Mouse (Mus musculus): Measurements from ENCODE around the gene Kcne1. TPM values are rescaled to one million over a fixed set of nuclear protein-coding genes. Genes with fewer than 3 reads are reported as not detected.

The Kcne1 gene
- total RNA-seq, 1 experiment from 2014 or later, result not detected

DNA sequence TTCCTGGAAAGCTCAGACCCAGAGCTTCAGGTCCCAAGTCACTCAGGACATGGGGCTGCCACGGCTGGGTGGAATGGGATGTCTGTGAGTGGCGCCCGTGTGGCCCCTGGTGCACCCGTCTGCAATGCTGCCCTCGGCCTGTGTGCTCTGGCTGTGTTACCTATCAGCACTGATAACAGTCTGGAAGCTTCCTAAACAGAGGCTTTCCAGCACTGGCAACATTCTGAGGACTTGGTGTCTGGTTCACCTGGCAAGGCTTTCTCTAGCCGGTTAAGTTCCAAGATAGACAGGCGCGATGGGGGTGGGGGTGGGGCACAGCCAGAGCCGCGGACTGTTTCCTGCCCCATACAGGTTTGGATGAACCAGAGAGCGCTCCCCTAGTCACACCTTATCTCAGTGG is 3.3 kb downstream of the Kcne1 start:
- no peak for DNase-seq

- no peak for DNase-seq
Measured at GRCm38 (mm10) chr16:92355366-92355765, 3.9 kb downstream of the Kcne1 start.

DNA sequence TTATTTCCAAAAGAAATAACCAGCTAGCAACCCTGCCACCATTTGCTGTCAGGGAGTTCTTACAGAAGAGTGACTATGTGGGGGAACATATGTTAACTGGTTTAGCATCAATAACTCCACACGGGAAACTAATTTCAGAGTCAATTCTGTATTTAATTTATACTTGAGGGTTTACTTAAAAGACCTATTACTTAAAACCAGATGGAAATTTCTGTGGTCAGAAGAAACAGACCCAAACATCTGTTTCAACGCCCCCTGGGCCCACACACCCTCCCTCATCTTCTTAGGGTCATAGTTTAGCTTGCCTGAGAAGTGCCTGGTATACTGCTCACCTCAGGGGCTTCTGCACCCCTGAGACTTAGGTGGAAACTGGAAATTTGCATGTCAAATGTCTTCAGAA is 5.4 kb downstream of the Kcne1 start:
- DNase-seq, result no peak

GRCm38 (mm10) chr16:92353295-92353694 is 6.0 kb downstream of the Kcne1 start:
- no peak for DNase-seq

GRCm38 (mm10) chr16:92348941-92349340 is 10.3 kb downstream of the Kcne1 start:
- DNase-seq, result peak; percentile 93

GRCm38 (mm10) chr16:92346297-92346916 is 12.9 kb downstream of the Kcne1 start:
- DNase-seq, result peak; percentile 56

DNA sequence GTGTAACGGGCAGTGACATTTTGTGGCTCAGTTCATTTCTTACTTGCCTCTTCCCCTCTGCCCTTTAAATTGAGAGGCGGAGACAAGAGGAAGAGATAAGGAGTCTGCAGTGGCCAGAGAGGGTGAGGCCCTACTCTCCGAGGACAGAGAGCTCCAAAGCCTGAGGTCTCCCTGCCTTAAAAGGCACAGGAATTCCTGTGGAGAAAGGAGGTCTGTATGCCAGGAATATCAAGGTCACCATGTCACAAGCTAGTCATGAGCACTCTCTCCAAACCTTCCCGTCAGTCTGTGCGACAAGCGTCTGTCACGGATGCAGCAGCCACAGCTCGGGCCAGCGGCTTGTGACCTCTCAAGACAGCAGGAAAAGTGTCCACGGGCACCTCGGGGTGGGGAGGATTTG is 14.1 kb downstream of the Kcne1 start:
- peak; percentile 69 for DNase-seq

DNA sequence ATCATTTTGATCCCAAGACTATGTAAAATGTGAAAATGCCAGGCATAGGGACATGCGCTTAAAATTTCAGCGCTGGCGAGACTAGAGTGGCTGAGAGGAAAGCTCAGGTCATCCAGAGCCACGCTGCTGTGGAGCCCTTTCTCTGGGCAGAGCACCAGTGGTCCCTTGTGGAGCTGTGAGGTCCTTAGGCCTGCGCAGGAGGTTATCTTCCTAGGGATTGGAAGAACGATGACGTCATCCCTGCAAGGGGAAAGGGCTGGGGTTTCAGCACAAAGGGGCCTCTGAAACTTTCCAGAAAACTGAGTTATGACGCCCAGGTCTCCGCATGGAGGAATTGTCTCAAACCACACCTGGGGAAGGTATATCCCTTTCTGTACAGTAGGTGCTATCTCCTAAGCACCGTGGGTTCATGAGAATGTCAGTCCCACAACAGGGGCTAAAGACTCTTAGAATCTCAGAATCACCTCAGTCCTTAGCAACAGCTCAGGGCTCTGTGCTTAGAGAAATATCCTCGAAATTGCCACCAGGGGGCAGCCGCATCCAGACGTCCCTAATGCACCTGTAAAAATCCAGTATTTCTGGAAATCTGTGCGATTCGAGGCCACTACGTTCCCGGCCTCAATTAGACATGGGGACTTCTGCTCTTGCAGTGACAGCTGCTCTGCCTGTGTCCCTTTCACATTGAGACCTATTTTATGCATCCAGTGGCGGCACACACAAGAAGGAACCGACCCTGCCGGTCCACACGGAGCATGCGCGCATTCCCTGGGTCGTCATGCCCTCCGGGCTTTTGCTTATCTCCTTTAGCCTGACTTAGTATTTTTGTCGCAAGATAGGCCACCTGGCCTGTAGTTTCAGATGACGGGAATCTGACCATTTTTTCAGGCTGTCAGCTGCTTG is 18.4 kb downstream of the Kcne1 start:
- peak; percentile 81 for DNase-seq

DNA sequence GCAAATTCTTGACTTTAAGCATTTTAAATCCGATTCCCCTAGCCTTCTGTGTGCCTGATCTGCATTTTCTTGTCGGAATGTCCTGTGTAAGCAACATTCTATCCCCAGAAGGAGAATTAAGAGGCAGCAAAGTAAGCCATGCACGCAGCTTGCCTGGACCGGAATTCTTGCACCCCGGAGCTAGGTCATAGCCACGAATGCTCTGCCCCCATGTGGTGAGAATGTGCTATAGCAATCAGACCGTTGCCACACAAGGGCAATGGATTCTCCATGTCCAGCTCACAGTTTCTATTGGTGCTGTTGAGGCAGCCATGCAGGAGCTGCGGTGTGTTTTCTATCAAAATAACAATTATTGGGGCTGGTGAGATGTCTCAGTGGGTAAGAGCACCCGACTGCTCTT is 23.0 kb downstream of the Kcne1 start:
- DNase-seq, result peak; percentile 87

DNA sequence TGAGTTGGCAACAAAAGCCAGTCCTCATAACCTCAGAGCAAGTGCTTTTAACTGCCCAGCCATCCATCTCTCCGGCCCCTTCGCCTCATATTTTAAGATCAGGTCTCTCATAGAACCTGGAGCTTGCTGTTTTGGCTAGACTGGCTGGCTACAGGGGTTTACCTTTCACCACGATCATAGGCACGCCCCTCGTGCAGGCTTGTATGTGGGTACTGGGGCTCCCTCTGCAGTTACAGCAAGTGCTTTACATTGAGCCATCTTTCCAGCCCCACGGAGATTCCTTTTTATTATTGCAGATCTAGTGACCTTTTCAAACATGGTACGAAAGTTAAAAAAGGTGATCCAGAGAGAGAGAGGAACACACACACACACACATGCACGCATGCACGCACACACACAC is 24.7 kb downstream of the Kcne1 start:
- DNase-seq, result no peak

GRCm38 (mm10) chr16:92330966-92331365 is 28.3 kb downstream of the Kcne1 start:
- no peak for DNase-seq

DNA sequence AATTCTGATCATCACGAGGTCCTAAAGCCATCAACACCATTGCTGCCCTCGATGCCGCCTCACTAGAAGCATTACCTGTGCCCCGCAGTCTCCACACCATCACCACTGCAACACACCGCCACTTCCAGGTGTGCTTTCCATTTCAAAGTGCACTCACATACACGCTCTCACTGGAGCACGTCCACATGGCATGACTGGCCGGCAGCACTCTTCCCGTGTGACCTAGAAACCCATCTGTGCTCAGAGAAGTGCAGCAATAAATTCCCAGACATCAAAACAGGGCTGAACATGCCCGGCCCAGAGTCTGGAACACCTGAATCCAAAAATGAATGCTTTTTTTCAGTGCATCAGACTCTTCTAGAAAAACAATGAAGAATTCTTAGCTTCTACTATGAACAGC is 31.4 kb downstream of the Kcne1 start:
- DNase-seq, result no peak

DNA sequence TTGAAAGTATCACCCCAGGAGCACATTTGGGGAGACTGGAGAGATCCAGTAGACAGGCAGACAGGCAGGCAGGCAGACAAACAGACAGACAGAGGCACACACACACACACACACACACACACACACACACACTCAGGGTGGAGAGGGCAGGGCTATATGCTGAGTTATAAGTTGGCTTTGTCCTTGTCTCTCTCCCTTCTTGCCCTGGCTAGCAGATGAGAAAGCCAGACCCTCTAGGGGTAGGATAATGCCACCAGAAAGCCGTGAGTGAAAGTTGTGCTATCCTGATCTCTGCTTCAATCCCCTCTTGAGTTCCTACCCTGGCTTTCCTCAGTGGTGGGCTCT is 34.2 kb downstream of the Kcne1 start:
- peak; percentile 1 for DNase-seq

DNA sequence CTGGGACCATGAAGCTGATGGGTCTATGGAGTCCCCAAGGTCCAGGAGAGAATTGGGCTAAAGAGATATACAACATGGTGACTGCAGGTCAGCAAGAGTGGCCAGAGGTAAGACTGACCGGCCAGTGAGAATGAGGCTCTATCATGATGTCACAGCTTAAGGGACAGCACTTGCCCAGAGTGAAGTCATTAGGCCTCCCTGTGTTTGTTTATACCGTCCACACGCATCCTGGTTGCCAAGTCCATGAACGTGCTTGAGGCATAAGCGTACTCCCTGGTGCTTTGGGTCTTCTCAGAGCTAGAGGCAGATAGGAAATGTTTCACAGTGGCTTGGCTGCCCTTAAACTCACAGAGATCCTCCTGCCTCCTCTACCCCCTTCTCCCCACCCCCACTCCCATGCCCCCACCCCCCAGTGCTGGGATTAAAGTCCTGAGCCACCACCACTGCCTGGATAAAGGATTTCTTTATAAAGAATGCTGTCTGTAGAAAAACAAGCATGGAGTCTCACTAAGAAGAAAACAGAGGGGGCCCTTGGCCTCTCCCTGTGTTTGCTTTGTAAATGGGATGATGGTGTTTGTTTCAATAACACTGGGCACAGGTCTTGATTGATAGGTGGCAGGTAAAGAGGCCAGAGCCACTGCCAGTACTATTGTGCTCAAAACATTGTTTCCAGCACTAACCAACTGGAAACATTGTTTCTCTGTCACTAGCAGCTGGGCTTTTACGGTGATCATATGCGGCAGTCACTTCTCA is 34.8 kb downstream of the Kcne1 start:
- peak; percentile 0 for DNase-seq

- DNase-seq, result no peak
Measured at GRCm38 (mm10) chr16:92321341-92321740, 37.9 kb downstream of the Kcne1 start, which contains the start of gene Fam243. TSS of gene Fam243 (minus strand) at chr16:92321441.

GRCm38 (mm10) chr16:92320361-92320760 is 38.9 kb downstream of the Kcne1 start:
- peak; percentile 27 for DNase-seq

GRCm38 (mm10) chr16:92319353-92320109 is 39.7 kb downstream of the Kcne1 start:
- DNase-seq, result peak; percentile 78

- DNase-seq, result peak; percentile 72
Measured at GRCm38 (mm10) chr16:92316049-92316738, 43.1 kb downstream of the Kcne1 start.

DNA sequence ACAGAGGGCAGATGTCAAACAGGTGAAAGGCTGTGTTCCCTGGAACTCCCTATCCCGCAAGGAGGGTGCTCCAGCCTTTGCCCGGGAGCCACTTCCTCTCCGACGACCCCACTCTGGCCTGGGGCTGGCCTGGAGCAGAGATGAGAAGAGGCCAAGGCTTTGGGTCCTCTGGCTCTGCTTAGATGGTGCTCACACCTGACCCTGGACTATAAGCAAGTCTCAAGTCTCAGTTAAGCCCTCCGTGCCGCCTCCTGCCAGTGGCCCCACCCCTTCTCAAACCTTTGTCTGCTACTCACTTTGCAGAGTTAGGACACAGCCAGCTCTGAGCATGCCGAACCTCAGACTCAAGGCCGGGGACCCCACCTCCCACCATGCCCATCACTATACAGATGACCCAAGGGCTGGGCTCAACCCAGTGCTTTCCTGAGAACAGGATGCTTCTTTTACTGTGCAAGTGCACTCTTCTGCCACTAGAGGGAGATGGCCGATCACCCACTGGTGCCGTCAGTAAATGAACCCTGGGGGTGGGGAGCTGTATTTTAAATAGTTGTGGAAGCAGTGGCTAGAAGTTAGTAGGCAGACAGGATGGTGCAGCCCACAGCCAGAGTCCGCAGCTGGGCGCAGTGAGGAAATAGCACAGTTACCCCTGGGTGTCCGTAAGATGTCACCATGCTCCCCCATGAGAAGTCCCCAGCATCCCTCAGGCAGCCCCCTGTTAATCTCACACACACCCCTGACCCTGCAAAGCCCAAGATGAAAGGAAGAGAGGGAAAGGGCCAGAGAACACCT is 45.1 kb downstream of the Kcne1 start:
- DNase-seq, result peak; percentile 72

DNA sequence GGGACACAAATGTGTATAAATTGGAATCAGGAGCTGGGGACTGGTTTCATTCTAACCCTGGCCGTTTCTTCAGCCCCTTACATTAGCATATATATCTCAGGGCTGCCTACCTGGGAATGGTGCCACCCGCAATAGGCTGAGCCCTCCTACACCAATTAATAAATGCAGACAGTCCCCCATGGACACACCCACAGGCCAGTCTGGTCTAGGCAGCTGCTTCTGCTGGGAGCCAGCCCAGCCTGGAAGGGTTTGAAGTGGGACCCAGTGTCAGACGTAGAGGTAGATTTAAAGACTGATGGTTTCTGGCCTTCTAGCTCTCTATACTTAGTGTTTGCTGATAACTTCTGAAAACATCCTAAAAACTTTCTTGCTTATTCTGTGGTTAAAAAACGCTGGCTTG is 50.1 kb downstream of the Kcne1 start:
- no peak for DNase-seq

GRCm38 (mm10) chr16:92307947-92308346 is 51.3 kb downstream of the Kcne1 start:
- no peak for DNase-seq

All from adrenal gland, postnatal 14 days (tissue).